Mouse (Mus musculus): ENCODE data around the gene Homez.
A peak's percentile ranks its signal among the peaks of the same experiment; 100 is the strongest.

Homez gene

DNA sequence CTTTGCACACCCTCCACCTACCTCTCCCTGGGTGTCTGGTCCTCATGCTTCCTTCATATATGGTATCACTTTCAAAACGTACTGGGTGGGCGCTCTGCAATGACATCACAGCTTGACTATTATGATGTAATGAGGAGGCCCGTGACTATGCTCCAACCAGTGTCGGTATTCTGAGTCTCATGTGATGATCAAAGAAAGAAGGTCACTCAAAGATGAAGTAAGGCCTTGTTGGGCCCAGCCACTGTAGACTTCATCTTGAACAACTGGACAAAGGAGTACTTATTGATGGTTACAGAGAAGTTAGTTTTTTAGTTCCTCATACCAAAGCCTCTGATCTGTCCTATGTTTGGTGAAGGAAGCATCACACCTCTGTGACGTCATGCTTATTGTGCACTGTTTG, at the start of gene Homez:
Gene Homez (minus strand): TSS at position 101 of the 400 bp plus-strand sequence.
- no peak for DNase-seq

DNA sequence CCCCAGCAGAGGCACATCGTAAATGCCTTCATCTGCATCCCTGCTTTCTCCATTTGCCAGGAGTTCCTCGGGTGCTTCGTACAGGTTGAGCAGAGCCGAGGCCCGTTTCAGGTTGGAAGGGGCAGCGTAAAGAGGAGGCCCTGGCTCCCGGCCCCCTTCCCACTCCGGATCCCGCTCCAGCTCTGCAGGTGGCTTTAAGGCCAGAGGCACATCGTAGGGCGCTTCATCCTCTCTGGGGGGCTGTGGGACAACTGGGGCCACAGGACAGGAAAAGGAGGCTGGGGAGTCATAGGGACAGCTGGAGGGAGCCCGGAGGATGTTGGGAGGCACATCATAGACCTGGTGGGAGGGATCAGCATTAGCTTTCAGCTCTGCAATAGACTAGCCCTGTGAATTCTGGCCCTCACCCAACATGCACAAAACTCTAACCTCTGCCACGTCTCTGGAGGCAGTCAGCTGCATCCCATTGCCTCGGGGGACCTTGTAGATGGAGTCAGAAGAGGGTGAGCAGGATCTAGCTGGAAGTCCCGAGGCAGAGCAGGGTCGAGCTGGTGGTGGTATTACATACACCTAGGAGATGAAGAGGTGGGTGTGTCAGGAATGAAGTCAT, 49.4 kb upstream of the Homez start:
- DNase-seq = no peak

DNA sequence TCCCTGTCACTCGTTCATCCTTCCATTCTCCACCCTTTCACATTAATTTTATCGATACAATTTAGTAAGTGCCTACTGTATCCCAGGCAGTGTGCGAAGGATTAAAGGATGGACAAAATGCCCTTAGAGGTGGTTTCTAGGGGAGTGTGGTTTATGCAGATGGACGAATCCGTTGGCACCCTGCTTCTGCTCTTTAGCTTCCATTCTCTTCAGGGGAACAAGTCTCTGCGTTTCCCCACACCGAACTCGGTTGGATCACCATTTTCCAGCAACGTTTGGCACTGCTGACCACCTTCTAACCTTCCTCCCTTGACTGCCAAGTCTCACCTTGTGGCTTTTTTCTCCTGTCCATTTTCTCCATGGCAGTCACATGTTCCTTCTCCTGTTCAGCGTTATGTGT, 42.6 kb upstream of the Homez start:
- no peak for DNase-seq

- peak; percentile 51 to 58 for DNase-seq
Measured at GRCm38 (mm10) chr14:54912886-54913285, 42.1 kb upstream of the Homez start, which contains the start of gene Slc22a17. Gene Slc22a17 (minus strand): TSS chr14:54913132.

GRCm38 (mm10) chr14:54912109-54912850, 41.5 kb upstream of the Homez start:
- DNase-seq = no peak

DNA sequence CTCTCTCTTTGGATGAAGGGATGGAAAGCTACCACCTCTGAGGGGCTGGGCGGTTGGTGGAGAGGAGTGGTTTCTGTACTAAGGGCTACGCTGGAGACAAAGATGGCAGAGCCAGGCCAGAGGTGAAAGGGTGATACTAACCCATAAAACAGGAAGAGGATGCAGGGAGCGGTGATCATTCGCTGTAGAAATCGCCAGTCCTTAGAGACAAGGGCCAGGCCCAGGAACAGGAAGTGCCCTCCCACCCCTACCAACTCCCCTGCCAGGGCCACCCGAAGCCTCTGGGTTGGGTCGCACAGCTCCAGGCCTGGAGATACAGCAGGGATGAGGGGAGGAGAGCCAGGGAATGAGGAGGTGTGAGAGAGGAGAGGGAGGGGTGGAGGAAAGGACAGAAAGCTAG, 37.9 kb upstream of the Homez start:
- DNase-seq = no peak

DNA sequence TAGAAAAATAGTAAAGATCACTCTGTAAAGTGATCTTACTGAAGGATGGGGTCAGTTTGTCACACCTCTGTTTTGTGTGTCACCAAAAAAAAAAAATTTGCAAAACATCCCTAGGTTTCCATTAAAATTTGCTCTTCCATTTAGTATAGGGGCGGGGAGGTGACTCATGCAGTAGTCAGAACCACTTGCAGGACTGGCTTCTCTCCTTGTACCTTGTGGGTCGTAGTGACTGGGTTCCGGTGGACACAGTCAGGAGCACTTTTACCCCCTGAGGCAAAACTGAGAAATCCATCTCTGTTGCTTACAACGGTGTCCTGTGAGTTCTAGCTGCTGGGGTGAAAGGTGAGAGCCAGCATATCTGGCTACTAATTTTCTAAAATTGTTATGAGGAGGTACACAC, 32.9 kb upstream of the Homez start:
- no peak for DNase-seq

GRCm38 (mm10) chr14:54900383-54900782, 29.6 kb upstream of the Homez start:
- DNase-seq = peak; percentile 30 to 44

- DNase-seq = no peak
Measured at GRCm38 (mm10) chr14:54897445-54897844, 26.7 kb upstream of the Homez start.

GRCm38 (mm10) chr14:54894296-54895151, 23.8 kb upstream of the Homez start:
- peak in 1 of 2 experiments; percentile 20 for DNase-seq

- DNase-seq = peak; percentile 95 to 97
Measured at GRCm38 (mm10) chr14:54893651-54894181, 23.0 kb upstream of the Homez start.

DNA sequence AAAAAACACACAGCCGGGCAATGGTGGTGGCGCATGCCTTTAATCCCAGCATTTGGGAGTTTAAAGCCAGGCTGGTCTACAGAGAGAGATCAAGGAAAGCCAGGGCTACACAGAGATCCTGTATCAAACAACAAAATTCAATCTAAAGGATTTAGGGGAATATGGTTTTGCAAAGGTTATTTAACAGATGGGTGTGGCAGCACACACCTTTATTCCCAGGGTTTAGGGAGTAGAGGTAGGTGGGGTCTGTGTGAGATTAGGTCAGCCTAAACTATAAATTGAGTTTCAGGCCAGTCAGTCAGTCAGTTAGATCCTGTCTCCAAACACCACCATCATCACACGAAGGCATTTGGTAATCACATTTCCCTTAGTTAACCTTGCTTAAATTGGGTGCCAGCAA, 21.4 kb upstream of the Homez start, which contains the start of gene Pabpn1:
Gene Pabpn1 (plus strand): TSS at position 301 of the 400 bp plus-strand sequence.
- no peak for DNase-seq

DNA sequence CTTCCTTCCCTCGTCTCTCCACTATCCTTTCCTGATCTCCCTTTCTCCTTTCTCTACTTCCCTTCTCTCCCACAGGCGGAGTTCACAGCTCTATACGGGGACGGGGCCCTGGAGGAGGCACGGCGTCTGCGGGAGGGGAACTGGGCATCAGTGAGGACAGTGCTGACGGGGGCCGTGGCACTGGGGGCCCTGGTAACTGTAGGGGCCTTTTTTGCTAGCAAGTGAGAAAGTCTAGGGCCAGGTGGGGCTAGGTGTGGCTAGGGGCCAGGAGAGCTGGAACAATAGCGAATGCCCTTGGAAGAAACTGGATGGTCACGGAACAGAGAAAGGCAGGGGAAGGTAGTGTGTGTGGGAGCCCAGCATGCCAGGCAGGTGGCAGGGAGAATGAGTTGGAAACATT, 14.5 kb upstream of the Homez start:
- DNase-seq = no peak

DNA sequence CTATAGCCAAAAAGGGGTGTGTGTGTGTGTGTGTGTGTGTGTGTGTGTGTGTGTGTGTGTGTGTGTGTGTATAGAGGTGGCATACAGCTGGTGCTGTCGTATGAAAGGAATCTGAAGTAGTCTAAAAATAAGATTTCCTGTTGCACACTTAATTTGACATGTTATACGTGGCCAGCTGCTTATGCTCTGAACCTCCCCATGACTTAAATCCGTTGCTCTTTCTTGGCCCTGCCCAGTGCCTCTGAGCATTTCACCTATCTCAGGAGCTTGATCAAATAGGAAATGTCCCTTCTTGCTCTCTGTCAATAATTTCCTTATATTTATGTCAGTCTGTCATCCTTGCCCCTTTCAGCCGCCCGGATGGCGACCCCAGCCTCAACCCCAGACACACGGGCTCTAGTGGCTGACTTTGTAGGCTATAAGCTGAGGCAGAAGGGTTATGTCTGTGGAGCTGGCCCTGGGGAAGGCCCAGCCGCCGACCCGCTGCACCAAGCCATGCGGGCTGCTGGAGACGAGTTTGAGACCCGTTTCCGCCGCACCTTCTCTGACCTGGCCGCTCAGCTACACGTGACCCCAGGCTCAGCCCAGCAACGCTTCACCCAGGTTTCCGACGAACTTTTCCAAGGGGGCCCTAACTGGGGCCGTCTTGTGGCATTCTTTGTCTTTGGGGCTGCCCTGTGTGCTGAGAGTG, 13.4 kb upstream of the Homez start:
- DNase-seq = no peak

DNA sequence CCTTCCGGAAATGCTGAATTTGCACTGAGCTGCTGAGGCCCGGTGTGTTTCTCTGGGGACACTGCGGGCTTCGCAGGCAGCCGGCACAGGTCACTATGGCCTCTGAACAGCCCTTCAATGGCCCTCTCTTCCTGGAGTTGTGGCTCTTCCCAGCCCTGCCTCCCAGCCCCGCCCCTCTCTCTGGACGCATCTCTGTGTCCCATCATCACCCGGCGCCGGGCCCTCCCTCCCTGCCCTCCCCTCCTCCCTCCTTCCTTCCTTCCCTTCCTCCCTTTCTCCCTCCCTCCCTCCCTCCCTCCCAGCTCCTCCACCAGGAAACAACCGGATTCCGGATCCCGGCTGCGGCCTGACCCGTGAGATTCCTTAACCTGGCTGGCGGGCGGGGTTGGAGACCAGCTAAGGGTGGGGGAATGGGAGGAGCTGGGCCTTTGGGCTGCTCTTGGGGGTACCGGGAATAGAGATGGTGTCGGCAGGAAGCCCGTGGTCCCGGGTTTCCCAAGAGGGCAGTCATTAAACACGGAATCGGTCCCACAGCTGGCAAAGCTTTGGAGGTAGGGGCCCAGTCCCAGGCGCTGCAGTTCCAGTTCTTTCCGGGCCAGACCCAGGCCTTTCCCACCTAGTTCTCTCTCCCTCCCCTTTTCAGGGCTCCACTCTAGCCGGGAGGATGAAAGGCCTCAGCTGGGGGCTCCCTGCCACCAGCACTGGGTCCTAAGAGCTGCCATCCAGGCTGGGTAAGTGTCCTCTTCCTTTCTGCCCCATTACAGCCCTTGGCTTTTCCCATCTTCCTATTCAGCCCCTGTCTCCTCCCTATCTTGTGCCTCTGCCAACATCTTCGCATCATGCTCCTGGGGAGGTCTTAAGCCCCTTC, 12.6 kb upstream of the Homez start, which contains the start of the genes Bcl2l2 and Gm20521:
Gene Bcl2l2 (plus strand): TSS at position 224 of the 868 bp plus-strand sequence.
Gene Gm20521 (plus strand): TSS at position 288 of the 868 bp plus-strand sequence.
- peak; percentile 33 to 42 for DNase-seq

DNA sequence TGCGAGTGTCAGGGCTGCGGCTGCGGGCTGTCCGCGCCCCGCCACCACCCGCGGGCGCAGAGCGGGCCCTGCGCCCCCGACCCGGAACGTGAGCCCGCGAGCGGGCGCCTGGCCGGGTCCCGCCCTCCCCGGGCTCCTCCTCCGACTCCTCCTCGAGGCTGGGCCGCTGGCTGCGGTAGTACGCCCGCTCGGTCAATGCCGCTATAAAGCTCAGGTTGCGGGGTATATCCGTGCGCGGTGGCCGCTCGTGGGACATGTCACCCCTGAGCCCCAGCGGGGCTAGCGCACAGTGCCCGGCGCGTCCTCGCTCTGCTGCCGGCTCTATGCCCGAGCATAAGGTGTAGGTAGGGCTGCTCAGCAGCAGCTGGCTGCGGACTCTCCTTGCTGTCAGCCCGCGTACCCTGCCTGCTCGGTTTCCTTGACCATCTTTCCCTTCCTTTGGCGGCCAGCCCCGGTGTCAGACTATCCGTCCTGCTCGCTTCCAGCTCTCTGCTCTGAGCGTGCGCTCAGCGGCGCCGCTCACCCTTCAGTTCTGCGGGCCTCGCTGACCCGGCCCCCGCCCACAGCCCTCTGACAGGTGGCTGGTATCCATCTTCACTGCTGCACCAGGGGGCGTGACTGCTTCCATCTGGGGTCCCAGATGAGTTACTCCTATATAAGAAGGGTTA, 6.4 kb upstream of the Homez start, which contains the start of gene Ppp1r3e:
Gene Ppp1r3e (minus strand): TSS at position 503 of the 668 bp plus-strand sequence.
- DNase-seq = peak; percentile 63 to 65

- peak; percentile 76 to 87 for DNase-seq
Measured at GRCm38 (mm10) chr14:54876539-54877047, 5.8 kb upstream of the Homez start.

- no peak for DNase-seq
Measured at GRCm38 (mm10) chr14:54875844-54876538, 5.2 kb upstream of the Homez start.

DNA sequence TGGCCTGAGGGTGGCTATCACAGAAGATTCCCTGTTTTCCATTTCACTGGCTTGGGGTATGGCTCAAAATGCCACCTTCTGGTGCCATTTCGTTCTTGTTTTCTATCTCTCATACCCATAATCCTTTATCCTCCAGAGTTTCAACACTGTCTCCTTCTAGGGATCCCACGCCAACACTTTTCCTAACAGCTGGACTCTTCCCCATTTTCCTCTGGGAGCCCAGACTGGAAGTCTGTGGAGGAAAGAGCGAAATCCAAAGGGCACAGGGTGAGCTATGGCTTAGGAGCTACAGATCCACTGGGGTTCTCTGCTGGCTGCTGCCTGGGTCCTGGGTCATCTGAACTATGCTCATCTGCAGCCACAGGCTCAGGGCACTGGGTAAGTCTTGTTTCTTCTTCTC, 3.4 kb upstream of the Homez start:
- DNase-seq = no peak

DNA sequence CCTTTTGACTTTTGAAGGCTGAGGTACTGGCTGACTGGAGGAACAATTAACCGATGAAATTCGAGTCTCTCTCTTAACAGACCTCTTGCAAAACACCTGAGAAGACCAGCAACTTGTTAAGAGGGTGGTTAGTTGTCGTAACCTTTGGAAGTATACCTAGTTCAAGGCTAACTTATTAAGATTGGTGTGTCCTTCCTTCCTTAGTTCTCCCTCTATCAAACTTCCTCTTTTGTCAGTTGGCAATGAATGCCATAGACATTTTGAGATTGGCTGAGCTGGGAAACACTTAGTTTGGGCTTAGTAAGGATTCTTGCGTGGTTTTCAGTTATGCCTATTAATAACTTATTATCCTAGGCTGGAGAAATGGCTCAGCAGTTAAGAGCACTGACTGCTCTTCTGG, 2.7 kb downstream of the Homez start:
- no peak for DNase-seq
